Mouse (Mus musculus) heart, embryonic 14.5 days (tissue): ENCODE measurements around the gene Xlr5a. TPM values are rescaled to one million over a fixed set of nuclear protein-coding genes. Genes with fewer than 3 reads are reported as not detected.

Source experiments
- ATAC-seq: fragments of 200-750 bp; cut with Nextera tagmentation; 2 replicates; pipeline ENCODE4 v1.8.0; 2017; ENCODE audit warnings: low read depth, moderate TSS enrichment; ENCODE audit not compliant: insufficient number of reproducible peaks, insufficient read depth, low FRiP score
- H3K27ac ChIP-seq, 2 experiments: fragments of 200-500 bp in 1 of 2; fragments of 300-500 bp in 1 of 2; sonication (generic) in 1 of 2; replicated peaks in 1 of 2; 2 replicates each; pipeline ENCODE4 v1.5.1; 2012 to 2014; ENCODE audit warnings: low read depth in 2 of 2, low read length in 2 of 2, control low read depth in 1 of 2, mild to moderate bottlenecking in 1 of 2, mixed read lengths in 1 of 2; ENCODE audit not compliant: control insufficient read depth in 1 of 2, insufficient read depth in 1 of 2
- H3K27me3 ChIP-seq: fragments of 300-500 bp; sonication (generic); 2 replicates; pipeline ENCODE4 v1.6.1; 2014; ENCODE audit warnings: mild to moderate bottlenecking, low read length, control low read depth; ENCODE audit not compliant: control insufficient read depth, insufficient read depth
- H3K36me3 ChIP-seq: fragments of 300-500 bp; sonication (generic); 2 replicates; pipeline ENCODE4 v1.6.1; 2014; ENCODE audit warnings: mild to moderate bottlenecking, control low read depth, low read length, mixed read lengths; ENCODE audit not compliant: control insufficient read depth, insufficient read depth
- H3K4me1 ChIP-seq, 2 experiments: fragments of 200-500 bp in 1 of 2; fragments of 300-500 bp in 1 of 2; sonication (generic) in 1 of 2; 2 replicates each; pipeline ENCODE4 v1.6.1; 2012 to 2014; ENCODE audit warnings: low read length in 2 of 2, control low read depth in 1 of 2, mixed read lengths in 1 of 2; ENCODE audit not compliant: control insufficient read depth in 2 of 2, insufficient read depth in 2 of 2
- H3K4me2 ChIP-seq: fragments of 300-500 bp; sonication (generic); 2 replicates; pipeline ENCODE4 v1.6.1; 2014; ENCODE audit warnings: mild to moderate bottlenecking, low read length
- H3K4me3 ChIP-seq, 2 experiments: fragments of 200-500 bp in 1 of 2; fragments of 300-500 bp in 1 of 2; sonication (generic) in 1 of 2; 2 replicates each; pipeline ENCODE4 v1.5.1; 2012 to 2014; ENCODE audit warnings: low read length in 2 of 2, mild to moderate bottlenecking in 2 of 2, control low read depth in 1 of 2, low read depth in 1 of 2, moderate library complexity in 1 of 2; ENCODE audit not compliant: control insufficient read depth in 1 of 2, insufficient read depth in 1 of 2
- H3K9ac ChIP-seq: fragments of 300-500 bp; sonication (generic); 2 replicates; pipeline ENCODE4 v1.6.1; 2014; ENCODE audit warnings: mild to moderate bottlenecking, low read length
- H3K9me3 ChIP-seq: fragments of 300-500 bp; sonication (generic); 2 replicates; pipeline ENCODE4 v1.6.1; 2016; ENCODE audit warnings: low read length, control low read depth; ENCODE audit not compliant: control insufficient read depth
- WGBS: fragments of 180-500 bp; shearing (Covaris S2); extraction: QIAGEN DNeasy Blood & Tissue Kit; methylation state at CpG from one replicate; pipeline ENCODE4 v1.1.7; 2014; 5-methylcytosine and 5-hydroxymethylcytosine counted together
- polyA plus RNA-seq: library from polyadenylated mRNA; unstranded; fragments of >200 nt; fragmentation: Nextera tagmentation; extraction: Ambion mirVana; gene quantifications from 2 replicates; pipeline ENCODE4 v1.2.1, GENCODE M21; 2014

Gene Xlr5a
- polyA plus RNA-seq, 1 experiment from 2014 or later: 0.14 TPM

DNA sequence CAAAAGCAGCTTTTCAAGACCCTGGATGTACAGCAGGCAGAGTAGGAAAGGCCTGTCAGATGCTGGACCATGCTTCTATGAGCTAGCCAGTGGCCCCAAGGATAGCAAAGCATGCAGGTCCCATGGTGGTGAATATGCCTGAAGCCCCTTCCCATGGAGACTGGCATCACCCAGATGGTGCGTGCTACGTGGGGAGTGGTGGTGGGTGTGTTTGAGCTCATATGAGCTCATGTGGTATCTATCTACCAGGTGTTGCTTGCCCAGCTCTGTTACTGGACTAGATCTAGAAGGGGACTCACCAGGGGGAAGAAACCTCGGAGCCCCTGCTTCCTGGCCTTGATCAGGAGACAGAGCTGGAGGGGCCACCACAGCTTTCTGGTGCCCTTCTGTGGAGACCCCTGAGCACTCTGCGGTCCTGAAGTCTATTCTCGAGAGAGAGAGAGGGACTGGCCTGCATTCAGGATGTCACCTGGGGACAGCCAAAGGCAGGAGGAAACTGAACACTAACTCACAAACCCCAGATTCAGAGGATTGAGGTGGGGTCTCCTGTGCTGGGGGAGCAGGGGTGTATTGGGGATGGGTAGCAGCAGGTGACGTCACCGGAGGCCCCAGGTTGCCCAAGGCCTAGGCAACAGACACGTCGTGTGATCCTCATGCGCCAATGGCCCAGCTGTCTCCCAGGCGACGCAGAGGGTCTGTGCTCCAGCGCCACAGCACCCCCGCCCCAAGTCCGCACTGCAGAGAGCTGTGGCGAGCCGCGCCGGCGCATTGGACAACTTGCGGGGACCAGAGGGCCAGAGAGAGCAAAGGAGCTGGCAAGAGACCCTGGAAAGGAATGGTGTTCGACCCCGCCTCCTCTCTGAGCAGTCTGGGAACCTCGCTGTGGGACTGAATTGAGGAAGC lies 229.0 kb downstream of the Xlr5a start:
- H3K4me2 ChIP-seq: peak overlapping the region; percentile 46
- no peaks in the 10 kb centered on the region for H3K9me3 ChIP-seq
- H3K36me3 ChIP-seq: no peaks in the 10 kb centered on the region
- H3K27me3 ChIP-seq: no peaks in the 10 kb centered on the region
- ATAC-seq: no peak
- H3K9ac ChIP-seq: no peak overlapping the region
- no peak overlapping the region for H3K27ac ChIP-seq
- no peak overlapping the region; a peak in 1 of 4 replicates for H3K4me3 ChIP-seq
- WGBS: 30% methylated on average over 24 of the region's 24 CpGs
- H3K4me1 ChIP-seq: no peaks in the 10 kb centered on the region

DNA sequence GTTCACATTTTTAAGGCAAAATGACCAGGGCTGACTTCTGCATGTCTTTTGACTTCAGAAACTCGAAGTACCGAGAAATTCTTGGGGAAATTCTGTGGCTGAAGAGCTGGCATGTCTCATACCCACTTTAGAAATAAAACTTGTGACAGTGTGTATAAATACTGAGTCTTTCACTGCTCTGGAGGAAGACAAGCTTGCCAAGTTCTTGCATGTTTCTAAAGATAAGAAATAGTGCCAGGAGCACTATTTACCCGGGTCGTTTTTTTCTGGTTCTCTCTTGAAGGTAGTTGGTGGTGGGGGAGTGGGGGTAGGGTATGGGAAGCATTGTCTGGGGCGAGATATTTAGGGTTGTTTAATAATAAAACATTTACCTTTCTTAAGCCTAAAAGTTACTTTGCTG lies 230.5 kb downstream of the Xlr5a start:
- Histone ChIP-seq H3K27ac (no peak overlapping the region), H3K4me3 (no peak overlapping the region), H3K27me3 (no peaks in the 10 kb centered on the region), H3K36me3 (no peaks in the 10 kb centered on the region), H3K9ac (no peak overlapping the region), H3K9me3 (no peaks in the 10 kb centered on the region), H3K4me1 (no peaks in the 10 kb centered on the region), H3K4me2 (no peak overlapping the region)
- no peak for ATAC-seq
- WGBS: 39% methylated on average over 5 of the region's 5 CpGs

DNA sequence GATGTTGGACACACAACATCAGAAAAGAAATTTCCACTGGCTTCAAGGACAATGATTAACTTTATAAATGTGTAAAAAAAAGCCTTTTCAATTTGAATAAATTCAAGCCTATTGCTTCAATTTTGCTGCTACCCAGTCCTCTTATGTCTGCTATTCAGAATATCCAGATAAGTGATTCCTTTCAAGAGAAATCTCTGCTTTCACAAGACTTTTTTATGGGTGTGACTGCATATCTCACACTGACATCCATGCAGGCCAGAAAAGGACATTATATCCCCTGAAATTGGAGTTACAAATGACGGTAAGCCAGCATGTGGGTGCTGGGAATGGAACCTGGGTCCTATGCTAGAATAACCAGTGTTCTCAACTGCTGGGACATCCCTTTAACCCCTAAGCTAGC lies 231.2 kb downstream of the Xlr5a start:
- Histone ChIP-seq H3K4me2 (no peak overlapping the region), H3K4me3 (no peak overlapping the region), H3K4me1 (no peaks in the 10 kb centered on the region), H3K27ac (no peak overlapping the region), H3K27me3 (no peaks in the 10 kb centered on the region), H3K36me3 (no peaks in the 10 kb centered on the region), H3K9me3 (no peaks in the 10 kb centered on the region), H3K9ac (no peak overlapping the region)
- WGBS: 69% methylated on average over 1 of the region's 1 CpGs
- ATAC-seq: no peak

Other genes with a start within 250 kb of the Xlr5a start
- gene Pnma3, start 228.2 kb downstream of the Xlr5a start, polyA plus RNA-seq: not detected in 2 replicates
- gene Xlr4a, start 210.5 kb downstream of the Xlr5a start, polyA plus RNA-seq: 1.8 TPM in 1 of 2 replicates, not detected in the other
- 1.4 TPM in 2 replicates for gene Xlr3a, start 195.9 kb downstream of the Xlr5a start, polyA plus RNA-seq
- gene Gm14685, start 175.9 kb downstream of the Xlr5a start, polyA plus RNA-seq: not detected in 2 replicates
- not detected in 2 replicates for gene Xlr5b, start 144.2 kb downstream of the Xlr5a start, polyA plus RNA-seq
- not detected in 2 replicates for gene DXBay18, start 143.5 kb downstream of the Xlr5a start, polyA plus RNA-seq
- gene Spin2d, start 116.0 kb downstream of the Xlr5a start, polyA plus RNA-seq: not detected in 2 replicates
- 2.7 and 11.9 TPM in 2 replicates for gene Xlr3b, start 100.8 kb downstream of the Xlr5a start, polyA plus RNA-seq
- 0.26 and 2.3 TPM in 2 replicates for gene Xlr4b, start 78.6 kb downstream of the Xlr5a start, polyA plus RNA-seq
- gene F8a, start 64.7 kb downstream of the Xlr5a start, polyA plus RNA-seq: 9.4 and 10.0 TPM in 2 replicates
- 0.35 TPM in 1 of 2 replicates, not detected in the other for gene Xlr4c, start 49.8 kb downstream of the Xlr5a start, polyA plus RNA-seq
- not detected in 2 replicates for gene Xlr3c, start 27.6 kb downstream of the Xlr5a start, polyA plus RNA-seq
- gene Xlr5c, start within 50 bp of the Xlr5a start, polyA plus RNA-seq: not detected in 2 replicates
- not detected in 2 replicates for gene Gm45015, start 43.9 kb upstream of the Xlr5a start, polyA plus RNA-seq
- gene Zfp275, start 49.6 kb upstream of the Xlr5a start, polyA plus RNA-seq: 10.2 and 11.0 TPM in 2 replicates
- not detected in 2 replicates for gene Gm18336, start 105.8 kb upstream of the Xlr5a start, polyA plus RNA-seq
- gene Zfp92, start 118.1 kb upstream of the Xlr5a start, polyA plus RNA-seq: not detected in 2 replicates
- not detected in 2 replicates for gene Trex2, start 142.4 kb upstream of the Xlr5a start, polyA plus RNA-seq
- gene Haus7, start 166.1 kb upstream of the Xlr5a start, polyA plus RNA-seq: 42.0 and 43.2 TPM in 2 replicates
- gene Bgn, start 190.6 kb upstream of the Xlr5a start, polyA plus RNA-seq: 111 and 130 TPM in 2 replicates
- 0.27 and 0.41 TPM in 2 replicates for gene Atp2b3, start 210.1 kb upstream of the Xlr5a start, polyA plus RNA-seq